18 mouse cellular contexts compared by ENCODE assay signal in the genomic region with DNA sequence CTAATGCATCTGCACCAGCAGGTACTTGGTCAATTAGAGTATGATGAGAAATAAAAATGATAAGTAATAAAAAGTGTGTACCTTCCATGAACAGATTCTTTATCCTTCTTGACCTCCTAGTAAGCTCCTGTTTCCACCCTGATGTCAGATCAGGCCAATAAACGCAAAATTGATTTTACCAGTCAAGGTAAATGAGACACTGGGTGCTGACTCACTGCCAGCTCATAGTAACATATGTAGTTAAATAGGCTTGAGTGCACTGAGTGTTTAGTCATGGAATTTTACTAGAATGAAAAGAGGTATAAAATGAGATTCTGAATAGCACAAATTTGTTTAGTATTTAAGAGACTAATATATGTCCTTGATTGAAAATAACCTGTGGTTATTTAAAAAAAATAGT. TPM values are rescaled to one million over a fixed set of nuclear protein-coding genes. Genes with fewer than 3 reads are reported as not detected.
"Had no signal": no experiment of that assay in that cellular context is flagged by ENCODE, and none has a peak within 500 bp of the region (broad histone marks: within the 10 kb centered on the region; RNA-seq: fewer than 3 reads in every experiment).

No protein-coding gene starts in this region.

- DNase-seq: gastrocnemius, adult 2 months; gastrocnemius, postnatal 10 days; gastrocnemius, postnatal 25 days; heart, adult 18-20 months; heart, postnatal 10 days; heart, postnatal 4 days; kidney, adult 18-20 months; kidney, adult 8-10 months; kidney, postnatal 10 days; kidney, postnatal 25 days; kidney, postnatal 4 days; left cerebral cortex, postnatal 4 days; liver, embryonic 13.5 days had no signal

RNA-seq across cellular contexts. Expression of a gene that starts 6.6 kb away (rescaled TPM):
- total RNA-seq: gastrocnemius, adult 2 months; gastrocnemius, postnatal 10 days; gastrocnemius, postnatal 25 days; gastrocnemius, postnatal 4 days; granulocyte monocyte progenitor cell, adult 5-6 weeks; heart, adult 18-20 months; heart, adult 8-10 months; heart, postnatal 10 days; heart, postnatal 25 days; heart, postnatal 4 days; liver, adult 2 months had no signal
